Mouse (Mus musculus) right cerebral cortex, postnatal 36 days (tissue): ENCODE data around the gene Olfr339.
"Not testable (repeated sequence)": the region's sequence is repeated elsewhere in the genome, so short reads cannot be mapped to it uniquely, and the experiment has no call there.

Experiments
- DNase-seq, 2 experiments: peaks; one replicate each; pipeline ENCODE4 v3.0.0; 2022; ENCODE audit warnings: low spot score in 2 of 2, mixed read lengths in 1 of 2

The Olfr339 gene

DNA sequence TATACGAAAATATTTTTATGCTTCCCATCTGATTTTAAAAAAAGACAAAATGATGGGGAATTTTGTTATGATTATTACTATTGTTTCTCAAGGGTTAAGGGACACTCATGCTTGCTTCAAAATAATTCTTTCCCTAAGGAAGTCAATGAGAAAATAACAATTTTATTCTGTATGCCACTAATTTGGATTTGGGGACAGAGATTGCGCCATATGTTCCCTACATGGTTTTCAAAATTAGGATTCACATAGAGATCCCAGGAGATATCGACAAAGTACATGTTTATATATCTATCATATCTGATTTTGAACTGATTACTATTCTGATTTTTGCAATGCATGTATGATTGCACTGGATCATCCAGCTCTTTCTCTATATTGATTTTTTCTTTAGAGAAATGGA, at the start of gene Olfr339:
Gene Olfr339 (plus strand): TSS at position 301 of the 400 bp plus-strand sequence.
- DNase-seq = no peak

DNA sequence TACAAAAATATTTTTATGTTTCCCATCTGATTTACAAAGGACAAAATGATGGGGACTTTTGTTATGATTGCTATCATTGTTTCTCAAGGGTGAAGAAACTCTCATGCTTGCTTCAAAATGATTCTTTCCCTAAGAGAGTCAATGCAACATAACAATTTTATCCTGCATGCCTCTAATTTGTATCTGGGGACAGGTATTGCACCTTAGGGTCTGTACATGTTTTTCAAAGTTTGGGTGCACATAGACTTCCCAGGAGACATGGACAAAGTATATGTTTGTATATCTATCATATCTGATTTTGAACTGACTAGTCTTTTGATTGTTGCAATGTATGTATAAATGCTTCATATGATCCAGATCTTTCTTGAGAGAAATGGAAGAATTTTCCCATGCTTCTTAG, 45.5 kb upstream of the Olfr339 start, which contains the start of gene Olfr338:
Gene Olfr338 (plus strand): TSS at position 301 of the 400 bp plus-strand sequence.
- no peak for DNase-seq

DNA sequence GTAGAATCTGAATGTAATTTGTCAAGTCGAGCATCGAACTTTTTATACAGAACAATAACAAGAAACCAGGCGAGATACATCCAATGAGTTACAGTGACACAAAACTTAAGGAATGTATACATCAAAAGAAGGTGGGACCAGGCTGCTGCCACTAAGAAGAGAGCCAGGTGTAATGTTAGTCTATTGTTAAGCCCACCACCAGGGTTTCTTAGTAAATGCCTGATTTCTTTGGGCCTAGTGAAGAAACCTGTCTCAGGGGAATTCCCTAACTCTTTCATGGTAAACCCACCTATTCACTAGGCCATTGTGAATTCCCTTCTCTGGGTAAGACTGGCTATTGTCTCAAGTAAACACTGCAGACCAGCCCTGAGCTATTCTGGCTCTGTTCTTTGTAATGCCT, 3.6 kb upstream of the Olfr339 start:
- not testable (repeated sequence) for DNase-seq

DNA sequence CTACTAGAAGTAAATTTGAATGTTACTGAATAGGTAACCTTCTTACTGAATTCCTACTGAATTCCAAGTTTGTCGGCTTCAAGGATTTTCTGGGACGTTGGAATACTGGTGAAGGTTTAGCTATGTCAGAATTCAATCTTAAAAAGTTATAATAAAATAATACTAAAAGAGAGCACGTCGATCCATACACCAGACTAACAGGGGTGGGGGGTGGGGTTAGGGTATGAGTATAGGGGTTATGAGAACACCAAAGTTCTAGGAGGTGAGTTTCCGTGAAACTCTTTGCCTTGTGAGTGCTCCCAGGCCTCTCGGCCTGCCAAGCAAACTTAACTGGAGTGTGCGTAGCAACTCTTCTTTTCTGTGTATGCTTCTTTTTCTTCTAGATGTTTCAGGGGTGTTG, 3.2 kb upstream of the Olfr339 start:
- DNase-seq = not testable (repeated sequence)

DNA sequence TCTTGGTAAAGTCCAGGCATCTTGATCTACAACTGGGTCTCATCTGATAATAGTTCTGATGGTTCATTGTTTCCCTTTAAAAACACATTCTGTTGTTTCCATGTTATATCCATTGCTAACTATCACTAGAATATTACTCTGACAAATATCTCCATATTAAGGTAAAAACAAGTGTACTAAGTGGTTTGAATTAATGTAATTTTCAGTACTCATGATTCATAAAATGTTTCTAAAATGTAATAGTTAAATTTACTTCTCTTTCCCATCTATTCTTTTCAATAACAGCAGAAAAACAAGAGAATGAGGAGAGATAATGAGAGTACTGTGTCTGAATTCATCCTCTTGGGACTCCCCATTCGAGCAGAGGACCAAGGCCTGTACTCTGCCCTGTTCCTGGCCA, 33.5 kb downstream of the Olfr339 start, which contains the start of gene Olfr340:
Gene Olfr340 (plus strand): TSS at position 301 of the 400 bp plus-strand sequence.
- no peak for DNase-seq

DNA sequence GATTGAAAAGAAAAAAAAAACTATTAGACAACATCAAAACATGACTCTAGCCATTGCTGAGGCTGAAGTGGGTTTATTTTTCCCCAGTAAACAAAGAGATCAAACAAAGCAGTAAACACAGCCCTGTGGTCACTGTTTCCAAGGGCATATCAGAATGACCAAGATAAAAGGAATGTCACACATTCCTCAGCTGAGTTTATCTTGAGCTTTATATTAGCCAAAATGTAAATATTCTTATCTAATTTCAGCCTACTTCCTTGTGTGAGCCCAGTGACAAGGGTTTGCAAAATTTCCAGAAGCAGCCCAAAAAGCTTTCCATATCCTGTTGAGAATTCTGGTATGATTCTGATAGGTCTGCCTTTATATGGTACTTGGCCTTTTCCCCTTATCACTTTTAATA, 54.9 kb downstream of the Olfr339 start:
- no peak for DNase-seq
